Mouse (Mus musculus) ES-E14 (cell line): ENCODE measurements at regions not wholly inside any gene's neighbourhood (a gene's known extent, or its start where the extent isn't known, plus 50 kb on each side); places are given as distances from the start of the nearest gene placed in this dataset.

ENCODE experiments used
- DNase-seq: peaks from one replicate; pipeline ENCODE4 v3.0.0-alpha.2; 2013; ENCODE audit warnings: low read depth, low spot score
- H3K27ac ChIP-seq: 2 replicates; pipeline ENCODE4 v1.5.1; 2012; ENCODE audit warnings: low read depth, mild to moderate bottlenecking, low read length, moderate library complexity, mixed read lengths; ENCODE audit not compliant: poor library complexity, insufficient read depth, severe bottlenecking
- H3K36me3 ChIP-seq: 2 replicates; pipeline ENCODE4 v1.6.1; 2012; ENCODE audit warnings: mild to moderate bottlenecking, low read length, moderate library complexity, mixed read lengths; ENCODE audit not compliant: control insufficient read depth, poor library complexity, insufficient read depth, severe bottlenecking
- H3K4me1 ChIP-seq, 2 experiments: fragments of 150-350 bp in 1 of 2; sonication (generic) in 1 of 2; 2 replicates each; pipeline ENCODE4 v1.6.1; 2012; ENCODE audit warnings: low read length in 2 of 2, mild to moderate bottlenecking in 1 of 2, mixed read lengths in 1 of 2; ENCODE audit not compliant: control insufficient read depth in 2 of 2, insufficient read depth in 2 of 2, poor library complexity in 1 of 2
- H3K4me3 ChIP-seq, 2 experiments: fragments of 150-350 bp in 1 of 2; sonication (generic) in 1 of 2; 2 replicates each; pipeline ENCODE4 v1.5.1; 2012; ENCODE audit warnings: low read length in 2 of 2, low read depth in 1 of 2, mild to moderate bottlenecking in 1 of 2, mixed read lengths in 1 of 2; ENCODE audit not compliant: insufficient read depth in 1 of 2, poor library complexity in 1 of 2, severe bottlenecking in 1 of 2
- H3K9ac ChIP-seq: 2 replicates; pipeline ENCODE4 v1.6.1; 2012; ENCODE audit warnings: low read depth, mild to moderate bottlenecking, low read length, mixed read lengths; ENCODE audit not compliant: poor library complexity, insufficient read depth, severe bottlenecking
- H3K9me3 ChIP-seq: fragments of 150-350 bp; sonication (generic); 2 replicates; pipeline ENCODE4 v1.6.1; 2012; ENCODE audit warnings: low read depth, mild to moderate bottlenecking, low read length; ENCODE audit not compliant: control insufficient read depth, insufficient read depth
- CHD2 ChIP-seq: IDR thresholded peaks from 2 replicates; pipeline ENCODE4 v1.6.1; 2014; ENCODE audit warnings: mild to moderate bottlenecking, low read depth, low read length, inconsistent platforms
- HCFC1 ChIP-seq: IDR thresholded peaks from 2 replicates; pipeline ENCODE4 v1.6.1; 2012; ENCODE audit warnings: low read length, inconsistent platforms, borderline replicate concordance; ENCODE audit not compliant: insufficient read depth
- MAFK ChIP-seq: IDR thresholded peaks from 2 replicates; pipeline ENCODE4 v1.6.1; 2014; ENCODE audit warnings: mild to moderate bottlenecking, low read depth, low read length, inconsistent platforms; ENCODE audit not compliant: insufficient read depth
- ZC3H11A ChIP-seq: IDR thresholded peaks from 2 replicates; pipeline ENCODE4 v1.6.1; 2012; ENCODE audit warnings: low read depth, mild to moderate bottlenecking, inconsistent platforms, low read length, borderline replicate concordance
- ZNF384 ChIP-seq: IDR thresholded peaks from 2 replicates; pipeline ENCODE4 v1.6.1; 2012; ENCODE audit warnings: low read depth, low read length, inconsistent platforms
- in situ Hi-C, 2 experiments: fragments of 600-800 bp; cut with MboI; formaldehyde crosslinking; loops; one replicate each; pipeline ENCODE4 v1.15.1; 2025; ENCODE audit warnings: low sequenced_read_pairs in 2 of 2, inconsistent platforms in 1 of 2; ENCODE audit not compliant: unreplicated experiment in 2 of 2

DNA sequence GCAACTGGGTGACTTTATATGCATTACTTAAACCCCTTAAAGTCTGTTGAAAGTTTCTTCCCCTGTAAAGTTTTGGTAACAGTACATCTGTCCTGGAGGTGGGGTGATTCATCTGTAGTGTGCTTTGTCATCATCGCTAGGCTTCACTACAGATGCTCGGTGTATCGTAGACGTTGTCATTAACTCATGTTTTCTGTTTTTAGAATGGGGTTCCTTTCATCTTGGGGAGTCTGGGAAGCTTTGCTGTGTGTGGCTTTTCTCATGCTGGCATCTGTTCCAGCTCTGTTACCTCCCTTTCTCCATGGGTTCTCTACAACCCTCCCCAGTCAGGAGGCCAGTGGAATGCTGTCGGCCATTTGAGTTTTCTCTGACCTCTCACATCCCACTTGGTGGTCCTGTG is 266.4 kb upstream of the Camk1g start:
- in situ Hi-C loops = no loop called here
- Histone ChIP-seq H3K4me3 (no peak overlapping the region), H3K36me3 (no peaks in the 10 kb centered on the region), H3K4me1 (no peaks in the 10 kb centered on the region; a peak in 1 of 4 replicates), H3K9ac (no peak overlapping the region), H3K27ac (no peak overlapping the region), H3K9me3 (no peaks in the 10 kb centered on the region)
- DNase-seq = no peak
- TF ChIP-seq HCFC1 = no peak
- no peak for TF ChIP-seq ZC3H11A
- no peak for TF ChIP-seq ZNF384
- TF ChIP-seq CHD2 = no peak
- TF ChIP-seq MAFK = no peak

DNA sequence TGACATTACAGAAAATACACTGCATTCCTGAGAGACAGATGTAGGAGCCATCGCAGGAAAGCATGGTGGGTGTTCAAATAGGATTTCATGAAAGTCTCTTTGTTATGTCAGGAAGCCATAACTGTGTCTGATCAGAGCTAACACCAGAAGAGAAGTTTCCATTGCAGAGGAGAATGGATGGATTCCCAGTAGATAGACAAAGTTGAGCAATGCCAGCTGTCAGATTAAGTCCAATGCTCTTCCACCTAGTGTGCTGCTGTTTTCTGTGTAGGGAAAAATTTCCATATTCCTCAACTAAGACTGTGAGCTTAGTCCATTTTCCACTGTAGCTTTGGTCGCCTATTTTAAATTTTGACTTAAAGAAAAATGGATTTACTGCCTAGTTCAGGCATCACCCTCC is 262.0 kb upstream of the Camk1g start:
- no peak overlapping the region for H3K9ac ChIP-seq
- no peaks in the 10 kb centered on the region; a peak in 1 of 4 replicates for H3K4me1 ChIP-seq
- no peak for TF ChIP-seq ZNF384
- TF ChIP-seq HCFC1 = no peak
- in situ Hi-C loops = no loop called here
- H3K27ac ChIP-seq = no peak overlapping the region
- H3K9me3 ChIP-seq = no peaks in the 10 kb centered on the region
- DNase-seq = no peak
- H3K4me3 ChIP-seq = no peak overlapping the region
- no peaks in the 10 kb centered on the region for H3K36me3 ChIP-seq

DNA sequence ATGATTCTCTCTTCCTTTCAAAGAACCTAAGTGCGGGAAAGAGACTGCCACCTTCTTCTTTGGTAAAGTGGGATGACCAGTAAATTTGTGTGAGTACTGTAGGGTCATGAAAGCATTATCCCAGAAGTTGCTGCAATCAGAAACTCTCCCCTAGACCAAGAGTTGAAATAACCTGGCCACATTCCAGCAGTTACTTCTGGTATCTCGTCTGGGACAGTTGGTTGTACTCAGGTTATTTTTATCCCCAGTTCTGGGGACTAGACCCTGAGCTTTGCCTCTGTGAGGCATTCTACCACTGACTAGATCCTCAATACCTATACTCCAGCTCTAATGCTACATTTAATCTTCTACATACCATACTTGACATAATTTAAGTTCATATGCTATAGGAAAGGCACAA is 259.8 kb upstream of the Camk1g start:
- TF ChIP-seq MAFK (no peak), ZC3H11A (no peak), CHD2 (no peak), ZNF384 (no peak), HCFC1 (no peak)
- DNase-seq = no peak
- Histone ChIP-seq H3K4me1 (no peaks in the 10 kb centered on the region; a peak in 1 of 4 replicates), H3K9me3 (no peaks in the 10 kb centered on the region), H3K36me3 (no peaks in the 10 kb centered on the region), H3K4me3 (no peak overlapping the region), H3K9ac (no peak overlapping the region), H3K27ac (no peak overlapping the region)
- in situ Hi-C loops = no loop called here

DNA sequence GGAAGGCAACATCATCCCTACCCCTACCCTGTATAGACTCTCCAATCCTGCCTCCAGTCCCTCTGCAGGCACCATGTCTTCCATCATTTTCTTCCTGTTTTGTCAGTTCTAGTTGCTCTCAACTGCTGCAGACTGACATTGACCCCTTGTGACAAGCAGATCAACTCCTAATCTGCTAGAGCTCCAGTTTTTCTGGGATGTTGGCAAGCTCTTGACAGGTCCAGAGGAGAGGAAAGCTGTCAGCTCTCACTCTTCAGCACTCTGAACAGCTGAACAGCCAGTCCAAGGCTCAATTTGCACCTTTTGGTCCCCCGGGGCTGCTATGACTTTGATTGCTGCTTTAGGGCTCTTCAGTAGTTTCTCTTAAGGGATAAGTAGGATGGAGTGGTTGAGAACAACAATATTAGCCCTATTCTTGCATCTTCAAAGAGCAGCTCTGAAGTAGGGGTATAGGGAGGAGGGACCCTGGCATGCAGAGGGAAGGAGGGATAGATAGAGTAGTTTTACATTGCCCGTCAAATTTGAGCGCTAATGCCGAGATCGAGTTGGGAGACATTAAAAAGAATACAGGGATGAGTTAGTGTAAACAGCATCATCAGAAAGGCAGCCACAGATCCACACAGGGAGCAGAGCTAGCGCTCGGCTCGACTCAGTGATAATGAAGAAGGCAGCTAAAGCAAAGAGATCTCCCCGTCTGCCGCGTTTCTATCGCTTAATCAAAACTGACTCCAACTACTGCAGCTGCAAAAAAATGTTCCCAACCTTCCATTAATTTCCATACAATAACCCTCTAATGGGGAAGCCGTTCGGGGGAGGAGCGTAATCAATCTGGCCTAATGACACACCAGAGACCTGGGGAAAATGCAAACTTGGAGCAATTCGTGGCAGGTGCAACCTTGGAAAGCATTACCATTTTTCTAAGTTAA is 257.1 kb upstream of the Camk1g start:
- TF ChIP-seq MAFK (no peak), ZC3H11A (no peak), ZNF384 (no peak), HCFC1 (no peak), CHD2 (no peak)

More for the DNA sequence above, 257.1 kb upstream of the Camk1g start:
- Histone ChIP-seq H3K36me3 (no peaks in the 10 kb centered on the region), H3K9ac (no peak overlapping the region), H3K27ac (no peak overlapping the region), H3K9me3 (no peaks in the 10 kb centered on the region), H3K4me1 (no peaks in the 10 kb centered on the region), H3K4me3 (no peak overlapping the region)
- DNase-seq = no peak
- in situ Hi-C loops = no loop called here
